Mouse (Mus musculus): ENCODE measurements around the gene Sirt6. TPM values are rescaled to one million over a fixed set of nuclear protein-coding genes. Genes with fewer than 3 reads are reported as not detected.
"Not testable (repeated sequence)": the region's sequence is repeated elsewhere in the genome, so short reads cannot be mapped to it uniquely, and the experiment has no call there.

Gene Sirt6
- polyA plus RNA-seq, 1 experiment from 2014 or later, result 52.3 TPM

DNA sequence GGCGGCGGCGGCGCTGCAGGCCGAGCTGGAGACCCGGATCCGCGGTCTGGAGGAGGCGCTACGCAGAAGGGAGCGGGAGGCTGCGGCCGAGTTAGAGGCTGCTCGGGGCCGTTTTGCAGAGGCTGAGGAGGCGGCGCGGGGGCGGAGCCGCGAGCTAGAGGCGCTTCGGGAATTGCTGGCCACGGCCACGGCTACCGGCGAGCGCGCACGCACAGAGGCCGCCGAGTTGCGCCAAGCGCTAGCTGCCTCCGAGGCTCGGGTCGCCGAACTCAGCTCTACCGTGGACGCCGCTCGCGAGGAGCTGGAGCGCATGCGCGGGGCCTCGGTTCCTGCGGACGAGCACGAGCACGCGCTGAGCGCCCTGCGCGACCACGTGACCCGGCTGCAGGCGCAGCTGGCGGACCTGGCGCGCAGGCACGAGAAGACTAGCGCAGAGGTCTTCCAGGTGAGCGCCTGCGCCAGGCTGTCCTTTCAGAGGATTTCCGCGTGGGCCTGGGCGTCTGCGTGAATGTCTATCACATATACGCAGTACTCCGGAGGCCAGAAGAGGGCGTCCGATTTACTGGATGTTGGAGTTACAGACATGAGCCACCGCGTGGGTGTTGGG is 16.0 kb upstream of the Sirt6 start:
- peak; percentile 89 for ATAC-seq
- Histone ChIP-seq H3K36me3 (ENCODE audit: control insufficient read depth, insufficient read depth, low read length) (no peaks in the 10 kb centered on the region), H3K27ac (ENCODE audit: low read length) (peak overlapping the region; percentile 92), H3K27me3 (ENCODE audit: control insufficient read depth, insufficient read depth, low read depth, low read length) (no peaks in the 10 kb centered on the region), H3K9ac (ENCODE audit: low read depth, low read length) (peak overlapping the region; percentile 86), H3K4me3 (ENCODE audit: low read depth, low read length) (peak overlapping the region; percentile 75), H3K4me2 (ENCODE audit: low read length) (peak overlapping the region; percentile 78), H3K9me3 (replicated peaks; ENCODE audit: control insufficient read depth, low read length, poor library complexity, severe bottlenecking) (no peaks in the 10 kb centered on the region), H3K4me1 (ENCODE audit: control insufficient read depth, insufficient read depth, low read length) (peaks cover 29% of the 10 kb centered on the region)
- WGBS, result 1% methylated on average over 65 of the region's 75 CpGs

GRCm38 (mm10) chr10:81642648-81643448 is 15.3 kb upstream of the Sirt6 start:
- 19% methylated on average over 24 of the region's 24 CpGs for WGBS
- peak overlapping the region; percentile 86 for H3K9ac ChIP-seq (ENCODE audit: low read depth, low read length)
- H3K27me3 ChIP-seq (ENCODE audit: control insufficient read depth, insufficient read depth, low read depth, low read length), result no peaks in the 10 kb centered on the region
- H3K4me1 ChIP-seq (ENCODE audit: control insufficient read depth, insufficient read depth, low read length), result peaks cover 26% of the 10 kb centered on the region
- H3K4me3 ChIP-seq (ENCODE audit: low read depth, low read length), result peak overlapping the region; percentile 75
- no peaks in the 10 kb centered on the region for H3K36me3 ChIP-seq (ENCODE audit: control insufficient read depth, insufficient read depth, low read length)
- peak overlapping the region; percentile 78 for H3K4me2 ChIP-seq (ENCODE audit: low read length)
- H3K9me3 ChIP-seq (replicated peaks; ENCODE audit: control insufficient read depth, low read length, poor library complexity, severe bottlenecking), result no peaks in the 10 kb centered on the region
- ATAC-seq, result peak; percentile 63
- H3K27ac ChIP-seq (ENCODE audit: low read length), result peak overlapping the region; percentile 92

GRCm38 (mm10) chr10:81641978-81642647 is 14.5 kb upstream of the Sirt6 start:
- 77% methylated on average over 8 of the region's 8 CpGs for WGBS
- Histone ChIP-seq H3K27ac (ENCODE audit: low read length) (no peak overlapping the region), H3K9ac (ENCODE audit: low read depth, low read length) (peak overlapping the region; percentile 86), H3K27me3 (ENCODE audit: control insufficient read depth, insufficient read depth, low read depth, low read length) (no peaks in the 10 kb centered on the region), H3K9me3 (replicated peaks; ENCODE audit: control insufficient read depth, low read length, poor library complexity, severe bottlenecking) (no peaks in the 10 kb centered on the region), H3K4me1 (ENCODE audit: control insufficient read depth, insufficient read depth, low read length) (peaks cover 26% of the 10 kb centered on the region), H3K36me3 (ENCODE audit: control insufficient read depth, insufficient read depth, low read length) (no peaks in the 10 kb centered on the region), H3K4me3 (ENCODE audit: low read depth, low read length) (peak overlapping the region; percentile 75; the same call in 1 of the 2 replicates), H3K4me2 (ENCODE audit: low read length) (peak overlapping the region; percentile 78)
- ATAC-seq, result no peak

- Histone ChIP-seq H3K4me2 (ENCODE audit: low read length) (peak overlapping the region; percentile 28), H3K9me3 (replicated peaks; ENCODE audit: control insufficient read depth, low read length, poor library complexity, severe bottlenecking) (no peaks in the 10 kb centered on the region), H3K4me3 (ENCODE audit: low read depth, low read length) (no peak overlapping the region), H3K36me3 (ENCODE audit: control insufficient read depth, insufficient read depth, low read length) (no peaks in the 10 kb centered on the region), H3K27me3 (ENCODE audit: control insufficient read depth, insufficient read depth, low read depth, low read length) (no peaks in the 10 kb centered on the region), H3K4me1 (ENCODE audit: control insufficient read depth, insufficient read depth, low read length) (peaks cover 26% of the 10 kb centered on the region), H3K9ac (ENCODE audit: low read depth, low read length) (peak overlapping the region; percentile 38; the same call in 1 of the 2 replicates), H3K27ac (ENCODE audit: low read length) (no peak overlapping the region)
- no peak for ATAC-seq
- whole genome bisulfite sequencing, result 85% methylated on average over 2 of the region's 2 CpGs
Observed at GRCm38 (mm10) chr10:81641566-81641965, 14.0 kb upstream of the Sirt6 start.

DNA sequence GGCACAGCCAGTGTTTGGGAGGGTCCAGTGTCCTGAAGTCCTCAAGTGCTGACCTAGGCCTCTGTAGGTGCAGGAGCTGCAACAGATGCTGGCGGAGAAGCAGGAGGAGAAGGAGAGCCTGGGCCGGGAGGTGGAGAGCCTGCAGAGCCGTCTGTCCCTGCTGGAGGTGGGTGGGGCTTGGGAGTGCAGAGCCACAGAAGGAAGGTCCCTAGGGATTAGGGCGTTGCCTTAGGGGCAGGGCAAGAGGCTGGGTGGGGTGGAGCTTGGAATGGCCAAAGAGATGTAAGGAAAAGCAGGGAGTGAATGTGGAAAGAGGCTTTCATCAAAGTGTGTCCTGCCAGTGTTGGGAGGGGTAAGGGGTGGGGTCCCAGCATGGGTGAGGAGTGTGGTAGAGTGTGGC is 13.2 kb upstream of the Sirt6 start:
- H3K27me3 ChIP-seq (ENCODE audit: control insufficient read depth, insufficient read depth, low read depth, low read length); H3K36me3 ChIP-seq (ENCODE audit: control insufficient read depth, insufficient read depth, low read length); H3K27ac ChIP-seq (ENCODE audit: low read length); H3K9ac ChIP-seq (ENCODE audit: low read depth, low read length); H3K4me2 ChIP-seq (ENCODE audit: low read length); H3K4me3 ChIP-seq (ENCODE audit: low read depth, low read length); H3K9me3 ChIP-seq (replicated peaks; ENCODE audit: control insufficient read depth, low read length, poor library complexity, severe bottlenecking); ATAC-seq: not testable (repeated sequence)
- 30% methylated on average over 4 of the region's 4 CpGs for WGBS
- H3K4me1 ChIP-seq (ENCODE audit: control insufficient read depth, insufficient read depth, low read length), result peaks cover 26% of the 10 kb centered on the region

DNA sequence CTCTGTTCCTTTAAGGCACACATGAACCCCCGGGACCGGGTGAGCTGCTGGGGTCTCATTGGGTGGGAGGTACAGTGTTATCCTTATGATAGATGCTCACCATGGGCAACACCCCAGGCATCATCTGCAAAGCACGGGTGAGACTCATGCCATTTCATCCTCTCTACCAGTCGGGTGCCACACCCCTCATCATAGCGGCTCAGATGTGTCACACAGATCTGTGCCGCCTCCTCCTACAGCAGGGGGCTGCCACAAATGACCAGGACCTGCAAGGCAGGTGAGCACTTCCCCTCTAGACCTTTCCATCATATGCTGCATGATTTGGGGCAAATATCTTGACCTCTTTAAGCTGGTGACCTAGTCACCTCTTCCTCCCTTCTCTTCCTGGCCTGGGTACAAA is 10.5 kb upstream of the Sirt6 start:
- H3K36me3 ChIP-seq (ENCODE audit: control insufficient read depth, insufficient read depth, low read length), result no peaks in the 10 kb centered on the region
- H3K27ac ChIP-seq (ENCODE audit: low read length), result no peak overlapping the region
- ATAC-seq, result no peak
- no peaks in the 10 kb centered on the region for H3K27me3 ChIP-seq (ENCODE audit: control insufficient read depth, insufficient read depth, low read depth, low read length)
- no peaks in the 10 kb centered on the region for H3K9me3 ChIP-seq (replicated peaks; ENCODE audit: control insufficient read depth, low read length, poor library complexity, severe bottlenecking)
- H3K4me3 ChIP-seq (ENCODE audit: low read depth, low read length), result no peak overlapping the region
- H3K4me2 ChIP-seq (ENCODE audit: low read length), result no peak overlapping the region
- peaks cover 26% of the 10 kb centered on the region for H3K4me1 ChIP-seq (ENCODE audit: control insufficient read depth, insufficient read depth, low read length)
- WGBS, result 74% methylated on average over 6 of the region's 6 CpGs
- no peak overlapping the region for H3K9ac ChIP-seq (ENCODE audit: low read depth, low read length)

DNA sequence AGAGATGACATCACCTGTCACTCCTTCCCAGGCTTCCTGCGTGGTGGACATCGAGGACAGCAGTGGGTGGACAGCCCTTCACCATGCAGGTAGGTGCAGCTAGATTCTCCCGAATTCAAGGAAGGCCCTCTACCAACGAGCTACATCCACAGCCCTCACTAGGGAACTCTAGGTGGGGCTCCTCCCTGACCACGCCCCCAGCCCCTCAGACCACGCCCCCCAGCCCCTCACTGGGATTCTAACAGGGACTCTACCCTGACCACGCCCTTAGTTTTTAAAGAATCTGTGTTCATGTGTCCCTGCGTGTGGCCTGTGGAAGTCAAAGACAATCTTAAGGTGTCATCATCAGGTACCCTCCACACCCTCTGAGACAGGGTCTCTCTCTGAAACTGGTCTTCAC is 8.7 kb upstream of the Sirt6 start:
- H3K36me3 ChIP-seq (ENCODE audit: control insufficient read depth, insufficient read depth, low read length), result no peaks in the 10 kb centered on the region
- ATAC-seq, result no peak
- no peak overlapping the region for H3K4me3 ChIP-seq (ENCODE audit: low read depth, low read length)
- no peaks in the 10 kb centered on the region for H3K27me3 ChIP-seq (ENCODE audit: control insufficient read depth, insufficient read depth, low read depth, low read length)
- H3K4me2 ChIP-seq (ENCODE audit: low read length), result no peak overlapping the region
- peaks cover 10% of the 10 kb centered on the region for H3K4me1 ChIP-seq (ENCODE audit: control insufficient read depth, insufficient read depth, low read length)
- H3K9me3 ChIP-seq (replicated peaks; ENCODE audit: control insufficient read depth, low read length, poor library complexity, severe bottlenecking), result no peaks in the 10 kb centered on the region
- WGBS, result 16% methylated on average over 8 of the region's 8 CpGs
- H3K27ac ChIP-seq (ENCODE audit: low read length), result no peak overlapping the region
- H3K9ac ChIP-seq (ENCODE audit: low read depth, low read length), result no peak overlapping the region

GRCm38 (mm10) chr10:81633253-81634099 is 5.9 kb upstream of the Sirt6 start:
- peak overlapping the region; percentile 50 for H3K4me3 ChIP-seq (ENCODE audit: low read depth, low read length)

More at GRCm38 (mm10) chr10:81633253-81634099, 5.9 kb upstream of the Sirt6 start:
- Histone ChIP-seq H3K9ac (ENCODE audit: low read depth, low read length) (peak overlapping the region; percentile 78), H3K4me1 (ENCODE audit: control insufficient read depth, insufficient read depth, low read length) (peaks cover 4% of the 10 kb centered on the region), H3K4me2 (ENCODE audit: low read length) (peak overlapping the region; percentile 71), H3K27me3 (ENCODE audit: control insufficient read depth, insufficient read depth, low read depth, low read length) (no peaks in the 10 kb centered on the region), H3K9me3 (replicated peaks; ENCODE audit: control insufficient read depth, low read length, poor library complexity, severe bottlenecking) (no peaks in the 10 kb centered on the region), H3K36me3 (ENCODE audit: control insufficient read depth, insufficient read depth, low read length) (no peaks in the 10 kb centered on the region), H3K27ac (ENCODE audit: low read length) (peak overlapping the region; percentile 57)
- 3% methylated on average over 37 of the region's 37 CpGs for WGBS
- ATAC-seq, result peak; percentile 90
